Mouse (Mus musculus) B cell, adult 2 months (primary cell): ENCODE data around the gene Stxbp5.

Source experiments
- DNase-seq, 2 experiments: peaks; one replicate each; pipeline ENCODE4 v3.0.0; 2022

The Stxbp5 gene

DNA sequence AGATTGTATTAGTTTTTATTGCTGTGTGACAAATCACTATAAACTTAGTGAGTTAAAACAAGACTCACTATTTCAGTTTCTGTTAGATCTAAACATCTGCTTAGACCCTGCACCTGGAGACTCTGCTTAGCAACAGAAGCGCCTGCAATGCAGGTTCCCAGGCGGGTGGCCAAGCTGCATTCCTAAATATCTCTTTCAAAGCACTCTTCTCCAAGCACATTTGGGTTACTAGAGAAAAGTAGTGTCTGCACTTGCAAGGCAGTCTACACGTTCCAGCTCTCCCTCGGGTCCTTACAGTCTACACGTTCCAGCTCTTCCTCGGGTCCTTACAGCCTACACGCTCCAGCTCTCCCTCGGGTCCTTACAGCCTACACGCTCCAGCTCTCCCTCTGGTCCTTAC is 44.1 kb downstream of the Stxbp5 start:
- DNase-seq: no peak

DNA sequence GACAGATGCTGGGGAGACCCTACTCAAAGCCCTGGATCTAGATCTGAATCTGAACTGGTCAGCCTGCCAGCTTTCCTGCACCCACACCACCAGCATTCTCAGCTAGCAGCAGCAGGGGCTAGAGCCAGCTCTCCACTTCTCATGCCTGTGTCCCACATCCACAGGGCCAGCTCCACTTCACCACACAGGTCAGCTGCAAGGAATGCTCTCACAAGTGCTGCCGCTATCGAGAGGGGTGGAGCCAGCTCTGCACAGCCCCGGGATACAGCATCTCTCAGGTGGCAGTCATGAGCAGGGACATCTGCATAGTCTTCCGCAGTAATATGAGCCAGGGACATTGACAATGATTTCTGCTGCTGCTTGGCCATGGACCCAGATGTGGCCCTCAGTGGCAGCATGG is 54.5 kb downstream of the Stxbp5 start:
- no peak for DNase-seq

DNA sequence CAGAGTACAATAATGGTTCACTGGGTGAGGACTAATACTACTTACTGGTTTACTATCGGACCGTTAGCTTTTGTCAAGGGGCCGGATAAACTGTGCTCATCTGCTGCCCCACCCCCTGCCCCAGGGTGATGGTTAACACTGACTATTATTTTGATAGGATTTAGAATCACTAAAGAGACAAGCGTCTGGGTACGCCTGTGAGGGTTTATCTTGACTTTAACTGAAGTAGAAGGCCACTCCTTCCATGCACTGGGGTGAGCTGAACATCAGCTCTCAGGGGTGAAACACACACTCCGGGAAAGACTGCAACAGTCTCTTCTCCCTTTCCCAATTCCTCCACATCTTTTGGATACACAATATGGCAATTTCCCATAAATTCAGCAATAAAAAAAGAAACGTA is 61.5 kb downstream of the Stxbp5 start:
- DNase-seq: no peak

DNA sequence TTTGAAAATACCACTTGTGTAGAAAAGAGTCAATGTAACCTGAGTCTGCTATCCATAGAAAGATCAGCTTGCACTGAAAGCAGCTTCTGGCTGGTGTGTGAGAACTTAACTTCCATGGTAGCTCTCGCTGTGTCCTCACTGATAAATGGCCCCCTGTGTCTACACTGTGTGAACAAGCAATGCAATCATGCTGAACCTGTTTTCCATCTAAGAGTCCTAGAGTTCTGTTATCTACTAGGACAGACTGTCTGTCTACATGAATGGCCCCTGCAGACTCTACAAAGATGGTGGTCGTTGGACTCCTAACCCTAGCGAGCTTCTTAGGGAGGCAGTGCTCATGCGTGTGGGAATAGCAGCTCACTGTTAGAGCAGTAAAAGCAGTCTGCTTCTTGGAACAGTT is 65.9 kb downstream of the Stxbp5 start:
- no peak for DNase-seq

- no peak for DNase-seq
Observed at GRCm38 (mm10) chr10:9832937-9833336, 67.9 kb downstream of the Stxbp5 start.

DNA sequence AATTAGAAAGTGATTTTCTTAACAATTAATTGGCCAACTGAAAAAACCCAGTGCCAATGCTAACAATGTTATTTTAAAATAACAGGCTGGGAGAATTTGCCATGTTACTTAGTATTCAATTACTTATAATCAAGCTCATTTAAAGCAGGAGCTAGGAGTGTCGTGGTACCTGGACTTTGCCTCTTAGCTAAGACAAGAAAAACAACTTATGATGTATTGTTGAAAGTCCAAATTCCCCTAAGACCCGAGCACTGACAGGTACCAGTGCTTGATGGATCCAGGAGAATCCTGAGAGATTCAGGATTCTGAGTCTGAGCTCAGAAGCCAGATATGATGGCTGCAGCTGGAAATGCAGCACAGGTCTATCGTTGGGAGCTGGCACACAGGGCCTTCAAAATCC is 71.1 kb downstream of the Stxbp5 start:
- no peak for DNase-seq

DNA sequence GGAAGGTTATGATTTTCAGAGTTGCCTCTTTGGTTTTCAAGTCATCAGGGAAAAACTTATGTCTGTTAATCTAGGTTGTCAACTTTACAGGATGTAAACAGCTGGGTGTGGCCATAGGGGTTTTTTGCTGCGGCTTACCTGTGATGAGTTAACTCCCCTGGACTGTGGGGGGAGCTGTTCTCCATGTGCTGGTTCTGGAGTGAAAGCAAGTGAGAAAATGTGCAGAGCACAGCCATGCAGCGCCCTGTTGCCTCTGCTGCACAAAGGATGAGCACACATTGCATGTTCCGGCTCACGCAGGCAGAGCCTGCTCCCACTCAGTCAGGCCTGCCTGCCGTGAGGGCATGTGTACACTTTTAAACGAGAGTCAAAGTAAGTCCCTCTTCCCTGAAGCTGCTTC is 79.6 kb downstream of the Stxbp5 start:
- DNase-seq: peak; percentile 4 to 8

DNA sequence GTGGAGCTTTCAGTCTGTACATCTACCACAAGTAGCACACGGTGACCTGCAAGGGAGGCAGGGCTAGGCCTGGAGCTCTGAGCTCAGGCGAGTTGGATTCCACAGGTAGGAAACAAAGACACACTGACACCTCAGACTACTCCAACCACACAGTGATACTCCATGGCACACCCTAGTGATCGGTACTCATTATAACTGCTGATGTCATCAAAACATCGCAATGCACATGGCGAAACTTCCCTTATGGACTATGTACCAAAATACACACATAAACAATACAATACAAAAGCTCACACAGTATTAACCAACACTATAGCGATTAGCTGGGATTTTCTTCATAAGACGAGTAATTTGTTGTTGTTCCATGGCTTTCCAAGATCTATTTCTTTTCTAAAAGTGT is 82.3 kb downstream of the Stxbp5 start:
- DNase-seq: no peak

DNA sequence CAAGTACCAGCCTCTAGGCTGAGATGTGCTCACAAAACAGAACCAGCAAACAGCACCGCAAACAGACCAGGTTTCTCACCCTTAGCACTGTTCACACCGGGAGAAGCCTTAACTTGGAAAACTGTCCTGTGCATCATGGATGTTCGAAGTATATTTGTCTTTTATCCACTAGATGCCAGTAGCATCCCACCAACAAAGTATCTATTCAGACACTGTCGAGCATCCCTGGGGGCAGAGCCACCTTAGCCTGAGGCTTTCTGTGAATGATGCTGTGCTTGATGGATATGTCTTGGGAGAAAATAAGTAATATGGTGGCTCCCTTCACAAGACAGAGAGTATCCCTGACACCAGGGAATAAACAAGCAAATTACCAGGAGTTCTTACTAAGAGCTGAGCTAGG is 87.0 kb downstream of the Stxbp5 start:
- DNase-seq: no peak

- DNase-seq: no peak
Observed at GRCm38 (mm10) chr10:9807596-9807995, 93.3 kb downstream of the Stxbp5 start.

- no peak for DNase-seq
Observed at GRCm38 (mm10) chr10:9805341-9805740, 95.5 kb downstream of the Stxbp5 start.

DNA sequence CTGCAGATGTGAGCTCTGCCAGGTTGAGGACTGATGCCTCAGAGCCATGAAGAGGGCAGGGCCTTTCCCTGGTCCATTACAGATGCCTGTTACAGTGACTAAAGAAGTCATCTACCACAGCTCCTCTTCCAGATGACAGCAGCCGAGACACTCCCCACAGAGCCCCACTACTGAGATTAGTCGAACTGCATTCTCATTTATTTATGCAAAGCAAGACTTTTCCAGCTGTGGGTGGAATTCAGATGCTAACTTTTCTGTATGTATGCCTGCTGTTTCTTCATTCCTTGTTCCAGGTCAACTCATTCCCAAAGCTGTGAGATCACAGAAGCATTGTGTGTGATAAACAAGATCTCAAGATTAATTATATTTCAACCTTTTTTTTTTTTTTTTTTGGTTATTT is 97.8 kb downstream of the Stxbp5 start:
- no peak for DNase-seq

DNA sequence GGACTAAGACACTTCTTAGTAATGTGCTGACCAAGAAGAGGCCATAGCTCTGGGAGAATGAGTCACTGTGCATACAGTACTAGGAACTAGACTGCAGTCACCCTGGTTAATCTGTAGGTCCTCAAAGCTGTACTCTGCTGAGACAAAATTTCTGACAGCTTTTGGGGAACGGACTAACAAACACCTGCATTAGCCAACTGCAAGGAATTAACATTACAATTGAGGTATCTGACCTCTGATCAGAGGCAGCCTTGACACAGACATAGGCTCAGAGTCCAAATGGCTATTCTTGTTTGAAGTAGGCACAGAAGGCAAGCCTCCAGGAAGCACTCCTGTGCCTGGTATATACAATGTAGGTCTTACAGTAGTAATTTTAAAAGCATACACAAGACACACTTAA is 99.3 kb downstream of the Stxbp5 start:
- DNase-seq: no peak

DNA sequence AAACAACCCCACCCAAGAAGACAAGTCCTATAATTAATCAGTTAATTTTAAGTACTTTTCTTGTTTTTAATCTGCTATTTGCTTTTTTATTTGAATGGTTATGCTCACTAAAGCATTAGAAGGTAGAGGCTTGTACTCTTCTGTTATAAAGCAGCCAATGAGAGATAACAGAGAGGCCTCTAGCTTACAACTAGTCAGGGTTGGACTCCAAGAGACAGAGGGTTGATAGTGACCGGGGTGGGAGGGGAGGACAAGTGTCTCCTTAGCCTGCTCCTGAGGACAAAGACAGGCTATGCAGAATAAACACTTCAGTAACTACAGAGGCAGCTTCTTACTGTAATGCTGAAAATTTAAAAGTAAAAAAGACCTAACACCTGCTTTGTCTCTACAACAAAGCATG is 101.8 kb downstream of the Stxbp5 start:
- no peak for DNase-seq

- peak in 1 of 2 experiments; percentile 10 for DNase-seq
Observed at GRCm38 (mm10) chr10:9796429-9796828, 104.5 kb downstream of the Stxbp5 start.

GRCm38 (mm10) chr10:9794429-9794828 is 106.5 kb downstream of the Stxbp5 start:
- DNase-seq: no peak

GRCm38 (mm10) chr10:9790947-9791346 is 109.9 kb downstream of the Stxbp5 start:
- no peak for DNase-seq

DNA sequence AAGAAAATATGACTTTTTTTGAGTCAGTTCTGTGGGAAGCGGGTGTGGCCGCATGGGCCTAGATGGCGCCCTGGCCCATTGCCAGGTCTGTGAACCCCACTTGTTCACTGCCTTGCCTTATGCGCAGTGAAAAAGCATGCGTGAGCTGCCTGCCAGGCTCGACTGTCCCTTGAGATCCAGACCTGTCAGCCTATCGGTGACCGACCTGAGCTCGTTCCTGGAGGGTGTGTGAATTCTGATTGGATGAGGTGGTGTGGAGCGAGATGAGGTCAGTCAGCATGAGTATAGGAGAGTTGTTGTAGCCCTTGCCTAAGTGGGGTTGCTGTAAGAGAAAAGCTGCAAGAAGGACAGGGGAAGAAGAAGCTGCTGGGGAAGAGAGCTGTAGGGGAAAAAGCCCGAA is 114.4 kb downstream of the Stxbp5 start:
- DNase-seq: no peak

- DNase-seq: no peak
Observed at GRCm38 (mm10) chr10:9785651-9786050, 115.2 kb downstream of the Stxbp5 start.

DNA sequence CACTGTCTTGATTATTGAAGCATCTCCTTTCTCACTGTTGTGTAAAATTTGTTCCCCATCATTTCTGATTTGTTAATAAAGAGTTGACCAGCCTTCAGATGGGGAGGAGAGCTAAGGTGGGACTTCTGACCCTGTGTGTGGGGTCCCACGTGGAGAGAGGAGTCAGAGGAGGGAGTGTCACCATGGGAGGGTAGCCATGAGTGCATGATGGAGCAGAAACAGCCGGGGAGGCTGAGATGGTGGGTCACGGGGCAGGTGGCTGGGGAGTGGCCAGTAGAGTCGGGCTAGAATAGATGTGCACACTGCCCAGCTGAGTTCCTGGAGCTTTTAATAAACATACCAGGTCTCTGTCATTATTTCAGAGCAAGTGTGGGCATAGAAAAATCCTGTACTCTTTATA is 121.0 kb downstream of the Stxbp5 start:
- no peak for DNase-seq

DNA sequence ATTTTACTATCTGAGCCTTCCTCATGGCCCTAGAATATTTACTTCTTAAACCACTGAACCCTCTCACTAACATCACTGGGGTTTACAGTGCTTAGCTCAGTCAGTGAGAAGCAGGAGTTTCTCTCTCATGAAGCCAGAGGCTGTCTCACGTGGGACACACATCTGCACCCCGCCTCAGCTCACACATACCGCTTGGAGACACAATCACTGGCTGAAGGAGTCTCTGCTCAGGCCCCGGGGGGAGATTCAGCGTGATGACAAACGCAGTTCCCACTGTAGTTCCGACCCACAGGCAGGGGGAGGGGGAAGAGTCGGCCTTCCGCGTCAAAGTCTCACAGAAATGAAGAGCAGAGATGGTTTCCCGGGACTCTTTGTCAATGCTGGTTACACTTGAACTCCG is 130.6 kb downstream of the Stxbp5 start:
- DNase-seq: no peak

- DNase-seq: no peak
Observed at GRCm38 (mm10) chr10:9763831-9764230, 137.0 kb downstream of the Stxbp5 start.

DNA sequence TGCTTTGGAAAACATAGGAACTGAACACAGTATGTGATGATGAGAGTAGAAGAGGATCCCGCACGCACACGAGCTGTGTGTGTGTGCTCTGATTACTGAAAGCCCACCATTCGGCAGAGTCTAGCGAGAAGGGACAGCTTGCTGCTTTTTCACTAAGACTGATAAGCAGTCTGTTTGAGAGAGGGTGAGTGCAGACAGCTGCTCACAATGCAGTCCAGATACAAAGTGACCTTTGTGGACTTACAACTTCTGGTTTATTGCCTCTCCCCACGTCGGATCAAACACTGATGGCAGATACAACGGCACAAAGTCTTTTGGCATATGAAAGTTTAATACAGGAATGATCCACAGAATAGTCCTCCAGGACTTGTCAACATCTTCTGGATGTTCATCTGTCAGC is 140.6 kb downstream of the Stxbp5 start:
- no peak for DNase-seq

GRCm38 (mm10) chr10:9756546-9756945 is 144.3 kb downstream of the Stxbp5 start:
- DNase-seq: no peak

DNA sequence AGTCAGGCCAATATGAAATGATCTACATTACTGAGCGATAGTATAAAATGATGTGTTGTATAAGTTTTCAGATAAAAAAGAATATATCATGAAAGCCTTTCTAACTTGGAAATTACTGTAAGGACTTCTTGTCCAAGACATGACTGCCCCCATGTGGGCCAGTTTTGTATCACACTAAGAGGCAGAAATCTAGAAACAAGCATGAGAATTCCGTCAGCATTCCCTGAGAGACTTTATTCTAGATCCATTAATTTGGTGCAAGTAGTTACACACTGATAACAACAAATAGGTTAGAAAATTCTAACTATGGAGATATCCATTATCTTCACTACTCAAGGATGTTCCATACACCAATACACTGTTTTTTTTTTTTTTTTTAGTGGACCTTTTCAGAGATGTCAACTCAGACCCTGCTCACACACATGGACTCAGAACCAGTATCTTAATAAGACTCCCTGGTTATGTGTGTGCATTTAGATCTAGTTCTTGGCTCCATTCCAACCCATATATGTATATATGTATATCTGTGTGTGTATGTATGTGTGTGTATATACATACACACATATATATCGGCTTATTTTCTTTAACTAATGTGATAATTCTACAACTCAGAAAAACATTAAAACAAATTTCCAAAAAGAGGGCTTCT is 145.9 kb downstream of the Stxbp5 start:
- DNase-seq: peak; percentile 15 to 27

DNA sequence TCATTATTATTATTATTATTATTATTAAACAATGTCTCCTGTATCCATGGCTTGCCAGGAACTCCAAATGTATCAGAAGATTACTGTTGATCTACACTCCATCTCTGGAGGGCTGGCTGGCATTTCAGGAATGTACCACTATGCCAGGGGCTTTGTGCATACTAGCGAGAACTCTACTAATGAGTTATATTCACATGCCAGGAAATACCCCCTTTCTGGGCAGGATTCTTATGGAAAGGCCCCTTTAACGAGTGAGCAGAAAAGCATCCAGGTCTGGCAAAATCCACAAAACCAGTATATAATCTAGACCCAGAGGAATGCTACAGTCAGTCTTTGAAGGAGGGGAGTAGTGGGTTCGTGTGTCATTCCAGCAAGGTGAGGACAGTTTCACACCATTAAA is 167.0 kb downstream of the Stxbp5 start:
- no peak for DNase-seq
